Mouse (Mus musculus) cerebellum, adult 11 months (tissue): ENCODE measurements around the gene Zfp869.
A peak's percentile ranks its signal among the peaks of the same experiment; 100 is the strongest.
"Not testable (repeated sequence)": the region's sequence is repeated elsewhere in the genome, so short reads cannot be mapped to it uniquely, and the experiment has no call there.

ENCODE experiments used
- DNase-seq: peaks from one replicate; pipeline ENCODE4 v3.0.0; 2022

The Zfp869 gene

DNA sequence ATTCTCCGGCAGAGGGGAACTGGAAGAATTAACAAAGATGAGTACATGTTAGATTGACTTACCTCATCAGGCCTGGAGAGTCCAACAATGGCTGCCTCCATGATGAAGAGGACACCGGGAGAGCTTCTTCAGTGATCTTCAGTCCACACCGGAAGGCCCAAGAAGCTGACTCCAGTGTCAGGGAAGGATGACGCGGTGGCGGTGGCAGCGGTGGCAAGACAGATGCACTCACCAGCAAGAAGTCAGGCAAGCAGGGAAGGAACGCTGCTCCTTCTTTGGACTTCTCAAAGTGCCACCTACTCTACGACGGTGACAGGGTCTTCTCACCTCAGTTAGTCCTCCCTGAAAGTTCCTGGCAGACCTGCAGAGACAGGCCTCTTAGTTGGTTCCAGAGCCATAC lies at the start of gene Zfp869:
Gene Zfp869 (minus strand): TSS at position 101 of the 400 bp plus-strand sequence.
- DNase-seq: not testable (repeated sequence)

DNA sequence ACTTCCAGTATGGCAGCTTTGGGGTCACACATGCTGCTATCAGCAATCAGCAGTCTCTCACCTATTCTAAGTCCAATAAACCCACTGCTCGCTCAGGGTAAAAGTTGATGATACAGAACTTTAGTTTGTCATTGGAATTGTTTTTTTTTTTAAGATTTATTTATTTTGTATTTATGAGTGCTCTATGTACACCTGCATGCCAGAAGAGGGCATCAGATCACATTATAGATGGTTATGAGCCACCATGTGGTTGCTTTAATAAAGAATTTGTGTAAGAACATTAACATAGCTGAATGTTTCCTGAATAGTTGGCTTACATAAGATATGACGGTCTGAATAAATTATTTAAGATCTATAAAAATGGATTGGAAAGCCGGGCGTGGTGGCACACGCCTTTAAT lies 47.8 kb upstream of the Zfp869 start:
- DNase-seq: no peak

DNA sequence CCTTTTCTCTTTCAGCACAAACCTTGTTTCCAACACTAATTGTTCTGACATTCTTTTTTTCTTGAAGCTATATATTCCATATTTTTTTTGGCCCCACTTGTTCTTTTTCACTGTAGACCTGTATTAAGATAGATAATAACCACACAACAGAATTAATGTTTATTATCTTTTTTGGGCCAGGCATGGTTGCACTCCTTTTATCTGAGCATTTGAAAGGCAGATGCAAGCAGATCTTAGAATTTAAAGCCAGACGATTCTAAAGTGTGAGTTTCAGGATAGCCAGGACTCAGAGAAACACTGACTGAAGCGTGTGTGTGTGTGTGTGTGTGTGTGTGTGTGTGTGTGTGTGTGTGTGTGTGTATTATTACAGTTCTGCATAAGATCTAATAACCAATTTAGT lies 41.9 kb upstream of the Zfp869 start:
- DNase-seq: no peak

DNA sequence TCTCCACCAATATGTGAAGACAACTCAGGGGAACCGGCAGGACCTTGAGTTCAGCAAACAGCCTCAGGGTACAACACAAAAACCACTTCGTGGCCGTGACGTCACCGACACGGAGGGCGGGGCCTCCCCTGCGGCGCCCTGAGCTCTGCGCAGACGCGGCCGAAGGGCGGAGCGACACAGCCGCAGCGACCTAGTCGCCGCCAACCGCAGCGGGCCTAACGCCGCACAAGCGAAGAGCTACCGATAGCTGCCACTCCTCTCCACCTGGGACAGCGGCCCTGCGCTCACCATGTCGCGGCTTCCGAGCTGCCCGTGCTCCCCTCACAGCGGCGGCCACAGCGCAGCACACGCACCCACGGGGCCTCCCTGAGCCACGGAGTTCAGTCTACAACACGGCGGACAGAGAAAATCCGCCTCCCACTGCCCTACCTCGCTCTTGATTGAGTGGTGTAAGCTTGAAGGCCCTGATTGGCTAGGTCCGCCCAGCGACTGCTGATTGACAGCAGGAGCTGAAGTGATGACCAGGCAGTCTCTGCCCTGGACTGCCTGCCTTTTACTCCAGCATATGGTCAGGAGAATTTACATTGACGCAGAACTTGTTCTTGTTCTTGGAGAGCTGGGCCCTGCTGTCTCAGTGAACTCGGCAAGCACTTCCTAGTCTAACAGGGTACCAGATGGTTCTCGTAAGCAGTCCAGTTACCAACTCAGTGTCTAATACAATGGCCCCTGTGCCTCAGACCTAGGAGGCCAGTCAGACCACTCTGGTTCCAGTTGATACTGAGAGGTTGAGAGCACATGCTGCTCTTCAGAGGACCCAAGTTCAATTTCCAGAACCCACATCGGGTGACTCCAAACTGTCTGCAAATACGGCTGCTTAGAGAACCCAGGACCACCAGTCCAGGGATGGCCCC lies 39.3 kb upstream of the Zfp869 start, which contains the start of gene Zfp963:
Gene Zfp963 (minus strand): TSS at position 427 of the 911 bp plus-strand sequence.
- peak; percentile 96 for DNase-seq

DNA sequence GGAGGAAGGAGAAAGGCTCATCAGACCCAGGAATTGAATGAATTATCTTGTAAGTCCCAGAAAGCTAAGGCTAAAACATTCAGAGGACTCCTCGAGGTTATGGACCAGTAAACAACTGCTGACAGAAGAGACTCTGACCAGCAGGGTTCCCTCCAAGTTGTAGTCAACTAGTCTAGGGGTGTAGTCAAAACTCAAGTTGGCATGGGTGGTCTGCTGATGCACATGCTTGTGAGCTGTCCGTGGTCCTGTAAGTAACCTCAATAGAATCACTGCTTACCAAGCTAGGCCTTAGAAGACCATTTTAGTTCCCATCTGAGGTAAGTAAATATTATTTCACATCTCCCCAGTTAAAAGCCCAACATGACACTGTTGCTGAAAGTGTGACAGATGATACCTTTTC lies 30.7 kb upstream of the Zfp869 start:
- no peak for DNase-seq

DNA sequence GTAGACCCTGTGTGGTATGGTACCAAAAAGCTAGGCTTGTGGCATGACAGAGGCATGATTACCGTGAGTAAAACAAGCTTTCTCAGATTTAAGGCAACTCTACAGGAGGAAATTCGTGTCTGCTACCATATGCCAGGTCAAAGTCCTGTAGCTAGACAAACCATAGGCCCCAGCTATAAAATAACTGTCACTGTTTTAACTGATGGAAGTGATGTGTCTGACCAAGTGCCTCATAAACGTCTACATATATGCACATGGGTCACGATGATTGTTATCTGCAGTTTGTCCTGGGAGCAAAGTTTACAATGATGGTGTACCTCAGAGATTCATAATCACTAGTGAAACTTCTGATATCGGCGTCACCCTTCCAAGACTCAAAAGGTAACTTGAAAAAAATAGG lies 30.2 kb upstream of the Zfp869 start:
- no peak for DNase-seq

DNA sequence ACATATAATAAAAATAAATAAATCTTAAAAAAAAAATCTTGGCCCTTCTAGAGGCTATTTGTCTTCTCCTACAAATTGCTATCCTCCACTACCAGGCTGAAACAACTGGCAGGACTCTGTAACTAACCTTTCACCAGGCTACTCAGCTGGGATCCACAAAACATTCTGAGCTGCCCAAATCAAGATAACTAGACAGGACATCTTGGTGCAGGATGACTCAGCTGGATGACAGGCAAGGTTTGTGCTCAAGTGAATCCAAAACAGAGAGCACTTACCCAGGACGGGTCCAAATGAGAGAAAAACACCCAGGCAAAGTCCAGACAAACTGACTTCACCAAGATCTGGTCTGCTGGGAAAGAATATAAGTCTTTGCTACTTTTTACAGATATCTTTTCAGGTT lies 25.0 kb upstream of the Zfp869 start:
- DNase-seq: no peak

DNA sequence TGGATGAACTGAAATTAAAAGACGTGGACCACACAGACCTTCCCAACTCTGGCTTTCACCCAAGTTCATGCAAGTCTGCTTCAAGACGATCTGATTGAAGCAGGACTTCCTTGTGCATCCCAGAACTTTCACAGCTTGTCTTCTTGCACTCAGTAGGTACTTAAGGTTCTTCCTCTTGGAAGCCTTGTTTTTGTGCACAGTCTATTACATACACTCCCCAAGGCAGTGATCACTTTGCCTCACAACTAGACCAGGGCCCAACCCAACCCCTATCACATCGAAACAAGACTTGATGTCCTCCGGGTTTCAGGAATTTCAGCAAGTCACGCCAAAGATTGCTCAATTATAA lies 6.7 kb upstream of the Zfp869 start:
- no peak for DNase-seq

DNA sequence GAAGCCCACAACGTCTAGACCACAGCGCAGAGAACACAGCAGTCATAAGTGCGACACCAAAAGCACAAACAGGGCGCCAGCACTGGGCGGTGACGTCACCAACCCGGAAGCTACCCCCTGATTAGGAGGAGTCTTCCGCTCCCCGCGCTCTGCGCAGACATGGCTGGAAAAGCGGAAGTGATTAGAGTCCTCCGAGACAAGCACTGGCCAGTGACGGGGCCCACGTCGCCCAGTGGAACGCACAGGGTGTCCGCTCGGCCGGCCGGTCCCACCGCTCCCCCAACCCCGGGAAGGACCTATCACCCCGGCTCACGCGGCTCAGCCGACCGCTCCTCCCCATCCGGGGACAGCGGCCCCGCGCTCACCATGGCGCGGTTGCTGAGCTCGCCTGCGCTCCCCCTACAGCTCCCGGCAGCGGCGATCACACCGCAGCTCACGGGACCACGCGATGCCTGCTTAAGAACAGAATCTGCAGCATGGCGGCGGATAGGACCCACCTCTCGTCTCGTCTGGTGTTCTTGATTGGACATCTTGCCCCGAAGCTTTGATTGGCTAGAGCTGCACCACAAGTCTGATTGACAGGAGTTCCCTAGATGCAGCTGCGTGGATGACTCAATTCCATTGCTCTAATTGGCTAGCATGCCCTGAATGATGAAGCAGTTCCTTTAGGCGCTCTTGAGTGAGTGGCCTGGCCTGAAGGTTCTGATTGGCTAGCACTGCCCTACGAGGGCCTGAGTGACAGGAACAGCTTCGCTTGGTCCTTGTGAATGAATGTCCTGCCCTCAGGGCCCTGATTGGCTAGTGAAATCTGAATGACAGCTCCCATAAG lies 6.1 kb upstream of the Zfp869 start:
- DNase-seq: peak; percentile 93

DNA sequence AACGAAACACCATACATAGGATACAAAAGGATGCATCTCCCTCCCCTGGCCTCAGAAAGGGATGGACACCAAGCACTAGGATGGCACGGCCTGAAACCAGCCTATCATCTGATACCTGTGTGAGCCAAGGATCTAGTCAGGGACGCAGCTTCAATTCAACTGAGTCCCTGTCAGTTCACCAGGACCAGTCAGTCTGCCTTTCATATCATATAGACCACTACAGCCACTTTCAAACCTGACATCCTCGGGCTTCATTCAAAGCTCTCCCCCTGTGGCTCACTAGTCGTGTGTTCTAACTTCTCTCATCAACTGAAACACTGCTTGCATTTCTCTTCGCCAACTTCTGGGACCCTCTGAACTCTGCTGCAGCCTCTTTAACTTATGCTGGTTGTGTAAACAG lies 4.8 kb upstream of the Zfp869 start:
- no peak for DNase-seq

DNA sequence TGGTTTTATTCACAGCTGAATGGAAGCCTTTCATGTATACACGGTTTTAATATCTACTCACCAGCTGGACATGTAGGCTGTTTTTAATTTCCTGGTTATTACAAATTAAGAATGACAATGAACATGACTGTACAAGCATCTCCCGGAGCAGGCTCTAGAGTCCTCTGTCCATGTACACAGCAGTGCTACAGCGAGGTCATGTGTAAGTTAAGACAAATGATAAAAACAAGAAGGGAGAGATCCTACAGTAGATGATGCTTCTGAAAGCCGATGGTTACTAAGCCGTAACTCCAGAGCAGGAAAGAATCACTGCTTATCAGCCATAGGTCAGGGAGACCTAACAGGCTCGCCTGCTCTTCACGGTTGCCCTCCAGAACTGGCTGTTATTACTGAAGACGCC lies 3.0 kb upstream of the Zfp869 start:
- DNase-seq: no peak

DNA sequence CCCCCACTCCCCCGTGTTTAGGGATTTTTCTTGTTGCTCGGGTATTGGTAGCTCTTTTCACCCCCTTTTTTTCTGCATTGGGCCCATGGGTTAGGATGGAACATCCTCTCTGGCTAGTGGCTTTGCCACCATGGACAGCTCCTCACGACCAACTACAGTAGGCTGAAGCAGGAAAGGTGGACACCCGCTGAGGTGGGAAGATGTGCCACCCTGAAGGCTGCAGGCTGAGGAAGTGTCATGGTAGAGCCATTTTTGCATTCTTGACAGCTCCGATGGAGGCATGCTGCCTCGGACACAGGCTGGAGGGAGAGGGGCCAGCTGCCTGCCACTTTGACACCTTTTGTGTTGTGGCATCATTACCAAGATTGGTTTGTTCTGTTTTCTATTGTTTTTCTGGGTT lies 8.7 kb downstream of the Zfp869 start:
- no peak for DNase-seq

DNA sequence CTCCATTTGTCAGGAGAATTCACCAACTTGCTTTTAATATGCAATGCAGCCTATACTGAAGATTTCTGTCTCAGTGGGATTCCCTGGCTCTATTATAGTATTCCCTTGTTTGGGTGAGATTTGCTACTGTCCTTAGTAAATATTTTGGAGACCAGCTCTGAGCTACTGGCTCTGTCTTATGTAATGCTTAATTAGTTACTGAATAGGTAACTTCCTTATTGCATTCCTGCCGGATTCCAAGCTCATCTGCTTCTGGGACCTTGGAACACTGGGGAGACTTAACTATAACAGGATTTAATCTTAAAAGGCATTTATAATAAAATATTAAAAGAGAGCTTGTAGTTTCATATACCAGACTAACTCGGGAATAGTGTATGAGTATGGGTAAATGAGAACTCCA lies 45.5 kb downstream of the Zfp869 start:
- not testable (repeated sequence) for DNase-seq

DNA sequence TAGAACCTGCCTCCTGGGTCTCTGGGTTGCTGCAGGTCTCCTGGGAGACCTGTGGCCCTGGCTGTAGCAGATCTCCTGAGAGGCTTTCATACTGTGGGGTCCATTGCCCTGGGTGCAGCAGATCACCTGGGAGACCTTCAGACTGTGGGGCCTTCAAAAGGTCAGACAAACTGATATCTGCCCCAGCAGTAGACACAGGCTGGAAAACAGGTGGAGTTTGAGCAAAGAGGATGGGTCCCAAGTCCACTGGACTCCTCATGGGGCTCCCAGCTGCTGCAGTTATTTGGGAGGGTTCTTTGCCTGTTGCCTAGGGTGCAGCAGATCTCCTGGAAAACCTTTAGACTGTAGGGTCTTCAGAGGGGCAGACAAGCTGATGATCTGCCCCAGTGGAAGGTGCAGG lies 49.2 kb downstream of the Zfp869 start:
- DNase-seq: no peak
